Mouse (Mus musculus) ovary, adult 10 weeks (tissue): ENCODE data around the gene Pls3. TPM values are rescaled to one million over a fixed set of nuclear protein-coding genes. Genes with fewer than 3 reads are reported as not detected.

Experiments used
- polyA plus RNA-seq: library from polyadenylated mRNA; stranded (reverse); fragments of 350-450 nt; fragmentation: Illumina TruSeq; extraction: RNeasy Lipid Tissue Mini Kit (QIAGEN cat#74804); gene quantifications from one replicate; pipeline ENCODE4 v1.2.3, GENCODE M21; 2014

Gene Pls3
- 398 TPM for polyA plus RNA-seq

DNA sequence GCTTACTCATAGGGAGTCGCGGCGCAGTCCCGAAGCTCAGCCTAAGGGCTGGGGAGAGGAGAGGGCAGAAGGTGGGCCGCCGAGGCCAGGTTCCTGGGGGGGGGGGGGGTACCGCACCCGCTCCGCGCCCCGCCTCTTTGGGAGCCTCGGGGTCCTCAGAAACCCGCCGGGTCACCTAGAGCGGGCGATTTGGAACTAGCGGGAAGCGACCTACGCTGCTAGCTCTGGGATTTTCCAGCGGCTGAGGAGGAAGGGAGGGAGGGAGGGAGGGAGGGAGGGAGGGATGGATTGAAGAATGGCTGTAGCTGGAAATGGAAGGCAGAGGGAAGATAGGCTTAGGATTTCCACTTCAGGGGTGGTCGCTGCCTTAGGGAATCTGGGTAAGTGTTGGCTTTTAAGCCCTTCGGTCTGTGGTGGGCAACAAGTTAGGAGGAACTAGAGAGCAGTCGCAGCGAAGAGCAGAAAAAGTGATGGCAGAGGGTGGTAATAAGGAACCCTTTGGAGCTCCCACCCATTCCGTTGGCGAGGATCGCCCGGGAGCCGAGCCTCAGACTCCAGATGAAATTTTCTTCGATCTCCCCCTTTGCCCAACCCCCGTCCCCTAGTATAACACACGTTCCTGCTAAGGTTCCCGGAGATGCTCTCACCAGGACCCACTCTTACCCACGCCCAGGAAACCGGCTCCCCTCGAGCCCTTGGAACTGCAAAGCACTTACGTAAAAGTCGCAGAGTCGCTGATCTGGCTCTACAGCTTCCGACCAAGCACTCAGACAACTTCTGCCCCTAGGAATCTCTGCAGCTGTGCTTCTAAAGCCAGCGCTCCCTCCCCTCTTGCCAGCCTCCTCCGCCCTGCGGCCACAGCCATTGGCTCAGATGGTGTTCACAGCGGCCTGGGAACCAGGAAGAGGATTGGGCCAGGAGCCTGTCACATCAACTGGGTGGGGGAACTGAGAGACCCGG, at the start of gene Pls3:
Pls3 (minus strand) TSS at position 851 of the 960 bp plus-strand sequence.

